Mouse (Mus musculus): ENCODE measurements around the gene Cfap97.
"Not testable (repeated sequence)": the region's sequence is repeated elsewhere in the genome, so short reads cannot be mapped to it uniquely, and the experiment has no call there.

The Cfap97 gene

GRCm38 (mm10) chr8:46162953-46163869 lies 11.6 kb downstream of the Cfap97 start:
- DNase-seq: peak; percentile 97 to 98

- no peak for DNase-seq
Observed at GRCm38 (mm10) chr8:46163870-46164190, 12.3 kb downstream of the Cfap97 start.

- DNase-seq: no peak
Observed at GRCm38 (mm10) chr8:46173651-46174050, 22.1 kb downstream of the Cfap97 start.

DNA sequence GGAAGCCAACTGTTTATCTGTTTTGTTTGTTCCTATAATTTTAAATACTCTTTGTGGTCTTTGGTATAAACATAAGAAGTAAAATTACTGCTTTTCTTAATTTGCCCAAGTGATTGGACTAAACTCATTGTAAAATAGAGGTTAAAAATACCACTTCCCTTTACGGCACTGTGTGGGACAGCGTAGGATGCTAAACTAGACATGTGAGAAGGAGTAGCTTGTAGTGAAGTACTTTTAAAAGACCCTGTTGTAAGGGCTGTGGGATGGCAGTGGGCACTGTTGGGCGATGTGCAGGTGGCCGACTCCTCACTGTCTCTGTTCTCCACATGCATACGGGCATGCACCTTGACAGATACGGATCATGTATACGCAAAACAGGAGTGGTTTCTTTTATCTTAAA lies 28.6 kb downstream of the Cfap97 start:
- no peak for DNase-seq

GRCm38 (mm10) chr8:46185361-46185760 lies 33.8 kb downstream of the Cfap97 start:
- DNase-seq: peak; percentile 70 to 73

- DNase-seq: no peak
Observed at GRCm38 (mm10) chr8:46193100-46193499, 41.5 kb downstream of the Cfap97 start.

- DNase-seq: no peak
Observed at GRCm38 (mm10) chr8:46196877-46197276, 45.3 kb downstream of the Cfap97 start.

- DNase-seq: no peak
Observed at GRCm38 (mm10) chr8:46197673-46198072, 46.1 kb downstream of the Cfap97 start.

GRCm38 (mm10) chr8:46202350-46202749 lies 50.8 kb downstream of the Cfap97 start:
- DNase-seq: no peak

DNA sequence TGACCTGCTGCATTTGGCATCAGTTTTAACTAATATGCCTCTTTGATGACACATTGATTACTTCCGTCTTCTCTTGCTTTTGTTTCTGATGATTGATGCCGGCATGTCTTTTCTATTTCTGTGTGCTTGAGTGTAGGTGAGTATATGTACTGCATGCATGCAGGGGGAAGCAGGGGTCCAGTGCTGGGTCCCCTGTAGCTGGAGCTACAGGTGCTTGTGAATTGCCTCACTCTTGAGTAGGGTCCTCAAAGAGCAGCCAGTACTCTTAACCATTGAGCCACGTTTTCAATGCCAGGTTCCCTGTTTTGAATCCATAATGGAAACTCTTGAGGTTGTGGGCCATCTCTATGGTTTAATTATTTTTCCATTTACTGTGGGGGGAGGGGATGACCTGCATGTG lies 52.7 kb downstream of the Cfap97 start:
- no peak for DNase-seq

GRCm38 (mm10) chr8:46204974-46205640 lies 53.5 kb downstream of the Cfap97 start:
- DNase-seq: no peak

DNA sequence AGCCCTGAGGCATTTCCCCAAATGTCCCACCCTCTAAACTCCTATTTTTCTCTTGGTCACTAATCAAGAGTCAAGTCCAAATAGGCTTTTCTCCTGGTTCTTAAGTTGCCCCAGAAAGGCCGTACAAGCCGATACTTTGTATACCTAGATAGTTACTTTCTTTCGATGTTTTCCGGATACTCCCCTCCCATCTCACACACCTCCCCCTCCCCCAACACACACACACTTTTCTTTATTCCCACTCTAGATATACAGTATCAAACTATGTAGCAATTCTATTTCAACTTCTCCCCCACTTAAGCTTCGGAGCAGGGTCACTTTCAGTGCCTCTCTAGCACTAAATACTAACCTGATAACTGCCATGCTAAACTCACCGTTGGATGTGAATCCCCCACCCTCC lies 54.5 kb downstream of the Cfap97 start:
- no peak for DNase-seq

DNA sequence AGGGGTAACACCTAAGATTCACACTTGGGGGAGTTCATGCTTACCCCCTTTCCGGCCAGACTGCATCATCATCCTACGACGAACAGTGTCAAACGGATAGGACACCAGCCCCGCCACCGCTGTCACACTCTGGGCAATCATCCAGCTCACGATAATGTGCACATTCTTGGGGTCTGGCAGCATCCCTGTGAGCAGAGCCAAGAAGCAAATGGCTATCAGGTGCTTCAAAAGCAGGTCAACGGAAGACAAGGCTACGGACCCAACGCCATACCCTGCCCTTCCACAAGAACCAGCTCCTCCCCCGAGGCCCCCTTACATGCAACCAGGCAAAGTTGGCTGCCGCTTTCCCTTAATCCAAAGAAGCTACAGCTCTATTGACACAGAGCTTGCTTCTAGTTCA lies 56.8 kb downstream of the Cfap97 start:
- peak; percentile 64 to 67 for DNase-seq

DNA sequence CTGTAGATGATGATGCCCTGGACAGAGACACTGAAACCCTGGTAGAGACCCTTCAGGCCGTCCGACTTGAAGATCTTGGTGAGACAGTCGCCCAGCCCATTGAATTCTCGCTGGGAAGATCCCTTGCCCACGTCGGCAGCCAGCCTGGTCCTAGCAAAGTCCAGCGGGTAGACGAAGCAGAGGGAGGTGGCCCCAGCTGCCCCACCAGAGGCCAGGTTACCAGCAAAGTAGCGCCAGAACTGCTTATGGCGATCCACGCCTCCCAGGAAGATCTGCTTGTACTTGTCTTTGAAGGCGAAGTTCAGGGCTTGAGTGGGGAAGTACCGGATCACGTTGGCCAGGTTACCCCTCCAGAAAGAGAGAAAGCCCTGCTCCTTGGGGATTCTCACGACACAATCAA lies 57.5 kb downstream of the Cfap97 start:
- peak; percentile 26 to 36 for DNase-seq

- peak; percentile 95 to 96 for DNase-seq
Observed at GRCm38 (mm10) chr8:46210404-46211315, 59.1 kb downstream of the Cfap97 start, which contains the start of gene Slc25a4. Gene Slc25a4 (minus strand): TSS chr8:46211284.

DNA sequence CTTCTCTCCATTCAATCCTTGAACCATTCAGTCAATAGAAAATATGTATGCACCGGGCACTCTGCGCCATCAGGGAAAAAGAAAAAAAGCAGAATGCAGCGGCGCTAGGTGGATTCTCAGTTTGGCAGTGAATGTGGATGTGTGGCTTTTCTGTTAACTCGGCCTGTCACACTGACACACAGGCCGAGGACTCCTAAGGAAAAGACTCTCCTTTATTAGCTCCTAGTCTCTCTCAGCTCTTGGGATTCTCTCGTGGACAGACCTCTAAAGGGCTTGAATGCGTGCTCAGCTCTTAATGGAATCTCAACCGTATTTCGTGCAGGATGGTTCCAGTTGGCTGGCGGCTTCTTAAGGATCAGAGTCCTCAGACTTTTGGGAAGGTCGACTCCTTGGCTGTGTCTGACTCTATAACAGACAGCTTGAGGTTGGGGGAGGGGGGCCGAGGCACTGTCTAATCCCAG lies 60.1 kb downstream of the Cfap97 start:
- DNase-seq: peak; percentile 49 to 59

GRCm38 (mm10) chr8:46212194-46212593 lies 60.6 kb downstream of the Cfap97 start:
- DNase-seq: peak; percentile 28 to 59

DNA sequence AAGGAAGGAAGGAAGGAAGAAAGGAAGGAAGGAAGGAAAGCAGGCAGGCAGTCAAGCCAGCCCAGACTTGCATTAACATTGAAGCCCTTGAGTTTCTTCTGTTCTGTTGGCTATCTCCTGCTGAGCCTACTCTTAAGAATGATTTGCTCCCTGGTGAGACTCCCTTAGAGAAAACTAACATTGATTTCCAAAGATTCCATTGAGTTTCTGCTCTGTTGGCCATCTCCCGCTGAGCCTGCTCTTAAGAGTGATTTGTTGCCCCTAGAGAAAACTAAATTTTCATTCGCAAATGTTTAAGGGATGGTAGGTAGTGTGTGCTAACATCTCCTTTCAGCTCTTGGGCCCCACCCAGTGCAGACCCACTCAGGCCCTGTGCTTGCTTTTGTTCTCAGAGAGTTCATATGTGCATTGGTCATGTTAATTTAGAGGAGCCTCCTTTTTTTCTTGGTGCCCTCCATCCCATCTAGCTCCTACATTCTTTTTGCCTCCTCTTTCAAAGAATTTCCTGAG lies 62.5 kb downstream of the Cfap97 start:
- DNase-seq: no peak

DNA sequence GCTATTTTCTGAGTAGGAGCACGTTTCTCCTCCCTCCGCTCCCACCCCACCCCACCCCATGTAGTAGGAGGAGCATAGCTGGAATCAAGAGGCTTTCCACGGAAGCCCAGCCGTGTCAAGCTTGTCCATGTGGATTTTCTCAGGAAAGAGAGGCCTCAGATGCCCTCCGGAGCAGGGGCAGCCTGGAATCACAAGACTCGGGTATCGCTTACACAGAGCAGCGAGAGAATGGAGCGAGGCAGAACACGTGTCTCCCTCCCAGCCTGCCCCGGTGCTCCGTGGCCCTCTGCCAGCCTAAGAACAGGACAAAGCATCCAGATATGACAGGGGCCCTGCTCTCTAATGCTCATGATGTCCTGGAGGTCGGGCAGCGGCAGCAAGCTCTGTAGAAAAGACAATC lies 65.3 kb downstream of the Cfap97 start:
- peak; percentile 77 for DNase-seq

- DNase-seq: no peak
Observed at GRCm38 (mm10) chr8:46220566-46220965, 69.0 kb downstream of the Cfap97 start.

DNA sequence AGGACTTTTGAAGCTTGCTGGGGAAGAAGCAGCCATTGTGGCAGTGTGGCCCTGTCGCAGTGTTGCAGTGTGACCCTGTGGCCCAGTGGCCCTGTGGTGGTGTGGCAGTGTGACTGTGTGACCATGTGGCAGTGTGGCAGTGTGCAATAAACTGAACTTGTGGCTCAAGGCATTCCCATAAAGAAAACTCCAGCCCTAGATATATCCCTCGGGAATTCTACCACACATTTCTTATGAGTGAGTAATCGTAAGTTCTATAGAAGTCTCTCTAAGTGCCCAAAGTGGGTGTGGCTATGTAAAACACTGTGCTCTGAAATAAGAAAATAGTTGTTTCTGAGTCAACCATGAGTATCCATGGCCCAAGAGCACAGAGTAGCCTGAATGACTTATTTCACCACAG lies 73.9 kb downstream of the Cfap97 start:
- no peak for DNase-seq

- DNase-seq: no peak
Observed at GRCm38 (mm10) chr8:46226622-46227021, 75.1 kb downstream of the Cfap97 start.

GRCm38 (mm10) chr8:46231968-46232367 lies 80.4 kb downstream of the Cfap97 start:
- not testable (repeated sequence) for DNase-seq
